Comparison of ENCODE assay signal across 10 mouse cellular contexts in the genomic region with DNA sequence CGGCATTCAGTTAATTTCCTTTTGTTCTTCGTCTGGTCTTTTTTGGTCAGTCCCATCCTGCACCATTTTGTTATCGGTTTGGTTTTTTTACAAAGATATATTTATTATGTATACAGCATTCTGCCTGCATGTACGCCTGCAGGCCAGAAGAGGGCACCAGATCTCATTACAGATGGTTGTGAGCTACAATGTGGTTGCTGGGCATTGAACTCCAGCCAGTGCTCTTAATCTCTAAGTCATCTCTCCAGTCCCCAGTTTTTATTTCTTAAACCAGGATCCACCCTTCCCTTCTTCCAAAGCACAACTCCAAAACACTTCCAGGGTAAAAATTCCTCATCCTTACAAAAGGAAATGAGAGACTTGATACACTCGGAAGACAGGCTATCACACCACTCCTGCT. TPM values are rescaled to one million over a fixed set of nuclear protein-coding genes. Genes with fewer than 3 reads are reported as not detected.
DNase-seq lines count a peak whose midpoint lies in the region; ATAC-seq and TF ChIP-seq lines count a peak whose summit lies in the region.
"Had no signal": no experiment of that assay in that cellular context is flagged by ENCODE, and none has a peak within 500 bp of the region (broad histone marks: within the 10 kb centered on the region; RNA-seq: fewer than 3 reads in every experiment).

No protein-coding gene starts in this region.

- no peak overlapping the region for H3K9ac ChIP-seq in lung, embryonic 14.5 days
- H3K9ac ChIP-seq in forebrain, embryonic 15.5 days (replicated peaks): no peak overlapping the region

- no peak overlapping the region for H3K27ac ChIP-seq in lung, embryonic 14.5 days (ENCODE audit: low read depth)
- H3K27ac ChIP-seq in small intestine, adult 2 months (ENCODE audit: insufficient read depth, low read depth, low read length): no peak overlapping the region
- no peak overlapping the region for H3K27ac ChIP-seq in forebrain, embryonic 15.5 days (replicated peaks)

- H3K4me1 ChIP-seq in lung, embryonic 14.5 days (ENCODE audit: insufficient read depth): peaks cover 2% of the 10 kb centered on the region; the same call in 1 of the 2 replicates
- H3K4me1 ChIP-seq in small intestine, adult 2 months (ENCODE audit: control insufficient read depth, insufficient read depth, insufficient read length, low read length): no peaks in the 10 kb centered on the region; the same call in 1 of the 2 replicates
- peaks cover 19% of the 10 kb centered on the region for H3K4me1 ChIP-seq in forebrain, embryonic 15.5 days

- H3K9me3 ChIP-seq in lung, embryonic 14.5 days (ENCODE audit: low read depth, low read length): no peaks in the 10 kb centered on the region
- no peaks in the 10 kb centered on the region for H3K9me3 ChIP-seq in forebrain, embryonic 15.5 days

- H3K4me3 ChIP-seq in lung, embryonic 14.5 days (ENCODE audit: low read depth, low read length): no peak overlapping the region
- H3K4me3 ChIP-seq in small intestine, adult 2 months (ENCODE audit: low read depth, low read length): no peak overlapping the region
- H3K4me3 ChIP-seq in forebrain, embryonic 15.5 days: no peak overlapping the region

- H3K36me3 ChIP-seq in lung, embryonic 14.5 days (ENCODE audit: insufficient read depth): no peaks in the 10 kb centered on the region
- H3K36me3 ChIP-seq in small intestine, adult 2 months (ENCODE audit: control insufficient read depth, insufficient read depth, low read length): no peaks in the 10 kb centered on the region
- no peaks in the 10 kb centered on the region for H3K36me3 ChIP-seq in forebrain, embryonic 15.5 days

- no peak for TF ChIP-seq POLR2A in small intestine, adult 2 months (IDR thresholded peaks at IDR 0.05; ENCODE audit: low read depth, low read length)

- peak; percentile 63 for TF ChIP-seq CTCF in lung, embryonic 14.5 days (IDR thresholded peaks at IDR 0.05; ENCODE audit: low read depth)
- peak; percentile 49; the same call in 1 of the 2 replicates for TF ChIP-seq CTCF in small intestine, adult 2 months (IDR thresholded peaks at IDR 0.05; ENCODE audit: extremely low read depth, insufficient read length, insufficient replicate concordance, low read depth, low read length)

- H3K27me3 ChIP-seq in lung, embryonic 14.5 days (ENCODE audit: insufficient read depth, low read length): no peaks in the 10 kb centered on the region
- H3K27me3 ChIP-seq in small intestine, adult 2 months (ENCODE audit: control insufficient read depth, insufficient read depth, low read length): no peaks in the 10 kb centered on the region
- no peaks in the 10 kb centered on the region for H3K27me3 ChIP-seq in forebrain, embryonic 15.5 days

- H3K4me2 ChIP-seq in lung, embryonic 14.5 days: no peak overlapping the region
- no peak overlapping the region for H3K4me2 ChIP-seq in forebrain, embryonic 15.5 days (replicated peaks)

- no peak for ATAC-seq in lung, embryonic 14.5 days (ENCODE audit: insufficient read depth)
- no peak for ATAC-seq in forebrain, embryonic 15.5 days (replicated peaks)
- ATAC-seq: inflammation-experienced regulatory T-cells, adult 6 months had no signal

- peak; percentile 70 for DNase-seq in embryo, embryonic 10.5 days (ENCODE audit: low spot score)
- no peak for DNase-seq in embryo, embryonic 9.5 days (ENCODE audit: extremely low spot score)
- peak; percentile 67 for DNase-seq in lung, embryonic 14.5 days
- DNase-seq in lung, postnatal 25 days (ENCODE audit: low spot score): no peak
- DNase-seq in adipocyte (ENCODE audit: low spot score): peak; percentile 27
- no peak for DNase-seq in cerebellum, adult 8-10 months
- DNase-seq: cerebellum, adult 9-11 months had no signal

- 56% methylated on average over 5 of the region's 5 CpGs for WGBS in lung, embryonic 14.5 days
- 61% methylated on average over 5 of the region's 5 CpGs for WGBS in small intestine, adult 2 months
- WGBS in forebrain, embryonic 15.5 days: 62% methylated on average over 5 of the region's 5 CpGs

RNA-seq across cellular contexts. Expression of gene Mrpl52, which starts 3.3 kb away (rescaled TPM):
- 274 and 280 TPM in 2 replicates for polyA plus RNA-seq in lung, embryonic 14.5 days (2014; fragmentation: Nextera tagmentation; extraction: Ambion mirVana)
- polyA plus RNA-seq in small intestine, adult 2 months (2012; rRNA removed): 186 and 284 TPM in 2 replicates
- polyA plus RNA-seq in forebrain, embryonic 15.5 days (2015; fragmentation: Nextera tagmentation; extraction: Ambion mirVana): 269 and 282 TPM in 2 replicates

RNA-seq across cellular contexts. Expression of gene Slc7a7, which starts 5.8 kb away (rescaled TPM):
- polyA plus RNA-seq in lung, embryonic 14.5 days (2014; fragmentation: Nextera tagmentation; extraction: Ambion mirVana): 7.4 and 7.6 TPM in 2 replicates
- 110 and 341 TPM in 2 replicates for polyA plus RNA-seq in small intestine, adult 2 months (2012; rRNA removed)
- 5.0 and 5.2 TPM in 2 replicates for polyA plus RNA-seq in forebrain, embryonic 15.5 days (2015; fragmentation: Nextera tagmentation; extraction: Ambion mirVana)

RNA-seq across cellular contexts. Expression of gene Mmp14, which starts 8.0 kb away (rescaled TPM):
- 182 and 187 TPM in 2 replicates for polyA plus RNA-seq in lung, embryonic 14.5 days (2014; fragmentation: Nextera tagmentation; extraction: Ambion mirVana)
- 59.9 and 66.0 TPM in 2 replicates for polyA plus RNA-seq in small intestine, adult 2 months (2012; rRNA removed)
- 60.3 and 61.7 TPM in 2 replicates for polyA plus RNA-seq in forebrain, embryonic 15.5 days (2015; fragmentation: Nextera tagmentation; extraction: Ambion mirVana)

RNA-seq across cellular contexts. Expression of gene Lrp10, which starts 40.5 kb away (rescaled TPM):
- 46.1 and 46.2 TPM in 2 replicates for polyA plus RNA-seq in lung, embryonic 14.5 days (2014; fragmentation: Nextera tagmentation; extraction: Ambion mirVana)
- 139 and 303 TPM in 2 replicates for polyA plus RNA-seq in small intestine, adult 2 months (2012; rRNA removed)
- polyA plus RNA-seq in forebrain, embryonic 15.5 days (2015; fragmentation: Nextera tagmentation; extraction: Ambion mirVana): 32.5 and 33.9 TPM in 2 replicates

RNA-seq across cellular contexts. Expression of gene Rem2, which starts 52.5 kb away (rescaled TPM):
- 8.1 and 8.3 TPM in 2 replicates for polyA plus RNA-seq in lung, embryonic 14.5 days (2014; fragmentation: Nextera tagmentation; extraction: Ambion mirVana)
- polyA plus RNA-seq in small intestine, adult 2 months (2012; rRNA removed): 0.20 and 0.76 TPM in 2 replicates
- 22.9 and 23.8 TPM in 2 replicates for polyA plus RNA-seq in forebrain, embryonic 15.5 days (2015; fragmentation: Nextera tagmentation; extraction: Ambion mirVana)

Comparison
In these comparisons a context has a peak if more than half of its experiments do, and no peak if none do; other contexts are left out.
1. DNase-seq: peak in embryo, embryonic 10.5 days (single experiment), lung, embryonic 14.5 days (single experiment) and adipocyte (single experiment); none in embryo, embryonic 9.5 days (single experiment), lung, postnatal 25 days (single experiment) and cerebellum, adult 8-10 months (single experiment).
2. RNA of gene Slc7a7, which starts 5.8 kb away (polyA plus RNA-seq): 110 to 341 TPM in small intestine, adult 2 months; 7.4 to 7.6 TPM in lung, embryonic 14.5 days and 5.0 to 5.2 TPM in forebrain, embryonic 15.5 days; every median in the first group is over 10 times any median in the second.